Mouse (Mus musculus) liver, embryonic 13.5 days (tissue): ENCODE results near the gene Elmod2. TPM values are rescaled to one million over a fixed set of nuclear protein-coding genes. Genes with fewer than 3 reads are reported as not detected.

ENCODE experiments used
- ATAC-seq: fragments of 200-750 bp; cut with Nextera tagmentation; 2 replicates; pipeline ENCODE4 v1.8.0; 2017; ENCODE audit warnings: low read depth, mild to moderate bottlenecking, moderate number of reproducible peaks, moderate library complexity
- DNase-seq: peaks from one replicate; pipeline ENCODE4 v3.0.0; 2022
- H3K27ac ChIP-seq: fragments of 300-500 bp; sonication (generic); 2 replicates; pipeline ENCODE4 v1.5.1; 2015; ENCODE audit warnings: moderate library complexity, mild to moderate bottlenecking, inconsistent platforms
- H3K27me3 ChIP-seq: fragments of 300-500 bp; sonication (generic); 2 replicates; pipeline ENCODE4 v1.6.1; 2015; ENCODE audit warnings: mild to moderate bottlenecking, inconsistent platforms
- H3K36me3 ChIP-seq: fragments of 300-500 bp; sonication (generic); 2 replicates; pipeline ENCODE4 v1.6.1; 2015; ENCODE audit warnings: mild to moderate bottlenecking, inconsistent platforms
- H3K4me1 ChIP-seq: fragments of 300-500 bp; sonication (generic); replicated peaks from 2 replicates; pipeline ENCODE4 v1.6.1; 2015; ENCODE audit warnings: inconsistent platforms
- H3K4me2 ChIP-seq: fragments of 300-500 bp; sonication (generic); 2 replicates; pipeline ENCODE4 v1.6.1; 2015; ENCODE audit warnings: inconsistent platforms, mild to moderate bottlenecking, moderate library complexity
- H3K4me3 ChIP-seq: fragments of 300-500 bp; sonication (generic); replicated peaks from 2 replicates; pipeline ENCODE4 v1.5.1; 2015; ENCODE audit warnings: mild to moderate bottlenecking, inconsistent platforms
- H3K9ac ChIP-seq: fragments of 300-500 bp; sonication (generic); 2 replicates; pipeline ENCODE4 v1.6.1; 2015; ENCODE audit warnings: mild to moderate bottlenecking, inconsistent platforms
- H3K9me3 ChIP-seq: fragments of 300-500 bp; sonication (generic); replicated peaks from 2 replicates; pipeline ENCODE4 v1.6.1; 2016; ENCODE audit warnings: inconsistent platforms
- WGBS: fragments of 180-500 bp; shearing (Covaris S2); methylation state at CpG from one replicate; pipeline ENCODE4 v1.1.7; 2015; ENCODE audit not compliant: insufficient replicate concordance; 5-methylcytosine and 5-hydroxymethylcytosine counted together
- polyA plus RNA-seq: library from polyadenylated mRNA; unstranded; fragments of >200 nt; fragmentation: Nextera tagmentation; extraction: Ambion mirVana; gene quantifications from 2 replicates; pipeline ENCODE4 v1.2.1, GENCODE M21; 2015

Elmod2 gene
- polyA plus RNA-seq, 1 experiment from 2014 or later = 5.5 TPM

DNA sequence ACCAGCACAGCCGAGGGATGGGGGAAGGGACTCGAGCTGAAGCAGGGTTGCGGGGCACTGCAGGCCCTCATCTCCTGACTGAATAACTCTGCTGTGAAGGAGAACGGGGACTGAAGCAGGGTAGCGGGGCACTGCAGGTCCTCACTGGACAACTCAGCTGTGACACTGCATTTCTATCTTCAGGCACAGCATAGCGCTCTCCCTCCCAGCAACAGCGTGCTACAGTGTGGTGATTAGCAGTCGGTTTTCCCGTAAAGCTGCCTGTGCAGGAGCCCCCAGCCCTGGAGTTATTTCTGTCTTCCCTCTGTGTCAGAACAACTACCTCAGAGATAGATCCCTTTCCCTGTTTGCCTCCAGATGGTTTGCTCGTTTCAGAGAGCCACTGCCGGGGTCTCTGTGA, 57.8 kb downstream of the Elmod2 start:
- H3K4me2 ChIP-seq = no peak overlapping the region
- H3K27me3 ChIP-seq = no peaks in the 10 kb centered on the region
- H3K4me3 ChIP-seq = no peak overlapping the region
- no peak for ATAC-seq
- H3K4me1 ChIP-seq = no peaks in the 10 kb centered on the region
- no peak for DNase-seq
- WGBS = 45% methylated on average over 11 of the region's 11 CpGs
- no peaks in the 10 kb centered on the region for H3K9me3 ChIP-seq
- no peak overlapping the region for H3K27ac ChIP-seq
- H3K36me3 ChIP-seq = no peaks in the 10 kb centered on the region
- H3K9ac ChIP-seq = no peak overlapping the region

DNA sequence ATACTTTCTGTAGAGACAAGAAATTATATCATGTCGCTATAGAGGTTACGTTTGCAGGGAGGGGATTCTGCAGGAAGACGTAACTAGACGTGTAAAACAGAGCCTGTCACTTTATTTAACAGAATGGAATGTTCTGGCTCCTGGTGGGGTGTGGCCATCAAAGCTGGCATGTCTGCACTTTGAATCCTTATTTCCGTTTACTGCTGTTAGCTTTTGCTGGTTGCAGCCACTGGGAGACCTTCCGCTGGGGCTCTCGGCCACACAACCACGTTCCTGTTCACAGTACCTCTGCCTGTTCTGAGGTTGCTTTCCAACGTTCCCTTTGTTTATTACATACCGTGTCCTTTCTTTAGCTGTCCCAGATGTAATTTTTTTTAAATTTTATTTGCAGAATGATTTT, 59.8 kb downstream of the Elmod2 start:
- ATAC-seq = no peak
- 73% methylated on average over 10 of the region's 10 CpGs for WGBS
- no peaks in the 10 kb centered on the region for H3K36me3 ChIP-seq
- H3K4me2 ChIP-seq = no peak overlapping the region
- DNase-seq = no peak
- H3K27me3 ChIP-seq = no peaks in the 10 kb centered on the region
- no peak overlapping the region for H3K27ac ChIP-seq
- H3K4me3 ChIP-seq = no peak overlapping the region
- H3K9ac ChIP-seq = no peak overlapping the region
- no peaks in the 10 kb centered on the region for H3K9me3 ChIP-seq
- H3K4me1 ChIP-seq = no peaks in the 10 kb centered on the region

DNA sequence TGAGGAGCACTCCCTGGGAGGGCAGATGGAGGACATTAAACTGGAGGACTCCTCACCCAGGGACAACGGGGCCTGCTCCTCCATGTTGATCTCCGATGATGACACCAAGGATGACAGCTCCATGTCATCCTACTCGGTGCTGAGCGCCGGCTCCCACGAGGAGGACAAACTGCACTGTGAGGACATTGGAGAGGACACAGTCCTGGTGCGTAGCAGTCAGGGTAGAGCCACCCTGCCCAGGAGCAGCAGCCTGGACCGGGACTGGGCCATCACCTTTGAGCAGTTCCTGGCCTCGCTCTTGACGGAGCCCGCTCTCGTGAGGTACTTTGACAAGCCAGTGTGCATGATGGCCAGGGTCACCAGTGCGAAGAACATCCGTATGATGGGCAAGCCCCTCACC, 61.1 kb downstream of the Elmod2 start:
- DNase-seq (no peak), ATAC-seq (no peak)
- Histone ChIP-seq H3K27ac (no peak overlapping the region), H3K4me1 (no peaks in the 10 kb centered on the region), H3K27me3 (no peaks in the 10 kb centered on the region), H3K9me3 (no peaks in the 10 kb centered on the region), H3K4me2 (no peak overlapping the region), H3K9ac (no peak overlapping the region), H3K36me3 (no peaks in the 10 kb centered on the region), H3K4me3 (no peak overlapping the region)
- WGBS = 83% methylated on average over 14 of the region's 14 CpGs

Other genes starting within 250 kb of the Elmod2 start
- gene Tbc1d9, start 167.1 kb downstream of the Elmod2 start, polyA plus RNA-seq = 0.51 and 0.71 TPM in 2 replicates
- 0.35 and 0.37 TPM in 2 replicates for gene Gm10645, start 166.3 kb downstream of the Elmod2 start, polyA plus RNA-seq
- gene Ucp1, start 42.1 kb downstream of the Elmod2 start, polyA plus RNA-seq = not detected in 2 replicates
- gene Mgat4d, start 16.0 kb upstream of the Elmod2 start, polyA plus RNA-seq = not detected in 2 replicates
- gene Clgn, start 57.4 kb upstream of the Elmod2 start, polyA plus RNA-seq = 0.38 and 0.58 TPM in 2 replicates
- gene Scoc, start 125.9 kb upstream of the Elmod2 start, polyA plus RNA-seq = 75.5 and 95.5 TPM in 2 replicates
- gene Olfr370, start 203.3 kb upstream of the Elmod2 start, polyA plus RNA-seq = not detected in 2 replicates
- 268 and 288 TPM in 2 replicates for gene Ndufb7, start 234.2 kb upstream of the Elmod2 start, polyA plus RNA-seq